Mouse (Mus musculus): ENCODE data around the gene Slc24a4.

- TF ChIP-seq MYC (IDR thresholded peaks at IDR 0.05; ENCODE audit: low read depth, low read length): no peak
- TF ChIP-seq POLR2AphosphoS2 (IDR thresholded peaks at IDR 0.05; ENCODE audit: low read depth, low read length): no peak
These were observed 154.4 kb downstream of the Slc24a4 start, which contains the start of gene Rin3 for GRCm38 (mm10) chr12:102282763-102283482.
